Mouse (Mus musculus): Measurements from ENCODE around the gene Olfr729. TPM values are rescaled to one million over a fixed set of nuclear protein-coding genes. Genes with fewer than 3 reads are reported as not detected.

Gene Olfr729
- not detected in 2 replicates for polyA plus RNA-seq (2012; rRNA removed)

- Histone ChIP-seq H3K4me3 (replicated peaks; ENCODE audit: insufficient read depth, low read depth, low read length) (no peak within 1 kb of the TSS), H3K4me1 (ENCODE audit: control insufficient read depth, insufficient read depth, low read length) (no peaks in the 10 kb centered on the region), H3K27me3 (ENCODE audit: control insufficient read depth, insufficient read depth, low read length) (no peaks in the 10 kb centered on the region), H3K27ac (ENCODE audit: insufficient read depth, low read length) (no peak within 1 kb of the TSS)
- no peak for TF ChIP-seq POLR2A (IDR thresholded peaks at IDR 0.05; ENCODE audit: borderline replicate concordance, insufficient read depth, low read length)
- no peak for TF ChIP-seq CTCF (IDR thresholded peaks at IDR 0.05; ENCODE audit: borderline replicate concordance, insufficient read depth, low read depth, low read length)
- DNase-seq, result no peak
Observed at GRCm38 (mm10) chr14:50152810-50153209, at the start of gene Olfr729. TSS of gene Olfr729 (minus strand) at chr14:50152910.

- no peak for DNase-seq
- no peak within 1 kb of the TSS for H3K4me3 ChIP-seq (replicated peaks; ENCODE audit: insufficient read depth, low read depth, low read length)
- no peak for TF ChIP-seq POLR2A (IDR thresholded peaks at IDR 0.05; ENCODE audit: borderline replicate concordance, insufficient read depth, low read length)
- H3K27ac ChIP-seq (ENCODE audit: insufficient read depth, low read length), result no peak within 1 kb of the TSS
- no peaks in the 10 kb centered on the region for H3K4me1 ChIP-seq (ENCODE audit: control insufficient read depth, insufficient read depth, low read length)
- 65% methylated on average over 1 of the region's 1 CpGs for WGBS
- H3K27me3 ChIP-seq (ENCODE audit: control insufficient read depth, insufficient read depth, low read length), result no peaks in the 10 kb centered on the region
Observed at GRCm38 (mm10) chr14:50188098-50188497, 35.4 kb upstream of the Olfr729 start, which contains the start of gene Olfr730. TSS of gene Olfr730 (minus strand) at chr14:50188198.

GRCm38 (mm10) chr14:50142580-50142979 is 10.1 kb downstream of the Olfr729 start, which contains the start of gene Olfr728:
TSS of gene Olfr728 (minus strand) at chr14:50142680.
- Histone ChIP-seq H3K27me3 (ENCODE audit: control insufficient read depth, insufficient read depth, low read length) (no peaks in the 10 kb centered on the region), H3K4me3 (replicated peaks; ENCODE audit: insufficient read depth, low read depth, low read length) (no peak within 1 kb of the TSS), H3K27ac (ENCODE audit: insufficient read depth, low read length) (no peak within 1 kb of the TSS), H3K4me1 (ENCODE audit: control insufficient read depth, insufficient read depth, low read length) (no peaks in the 10 kb centered on the region)
- TF ChIP-seq CTCF (IDR thresholded peaks at IDR 0.05; ENCODE audit: borderline replicate concordance, insufficient read depth, low read depth, low read length) (no peak), POLR2A (IDR thresholded peaks at IDR 0.05; ENCODE audit: borderline replicate concordance, insufficient read depth, low read length) (no peak)
- WGBS, result 90% methylated on average over 5 of the region's 5 CpGs
- DNase-seq, result no peak

DNA sequence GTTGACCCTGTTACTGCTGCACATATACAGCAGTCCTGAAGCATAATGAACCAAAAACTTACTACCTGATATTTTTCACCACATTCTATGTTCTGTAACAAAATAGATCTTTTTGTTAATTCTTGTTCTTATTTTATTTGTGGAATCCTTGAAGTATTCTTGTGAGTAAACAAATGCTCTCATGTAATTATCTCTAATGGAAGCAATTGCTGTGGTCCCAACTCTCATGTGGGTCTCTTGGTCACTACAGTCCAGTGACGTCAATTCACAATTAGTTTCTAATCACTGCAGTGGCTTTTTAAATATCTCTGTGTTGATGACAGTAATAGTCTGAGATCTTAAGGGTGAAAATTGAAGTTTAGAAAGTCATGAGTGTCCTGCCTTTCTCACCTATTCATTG is 29.8 kb downstream of the Olfr729 start, which contains the start of gene Olfr727:
TSS of gene Olfr727 (plus strand) at position 301 of the 400 bp plus-strand sequence.
- WGBS, result 91% methylated on average over 1 of the region's 1 CpGs
- no peak within 1 kb of the TSS for H3K4me3 ChIP-seq (replicated peaks; ENCODE audit: insufficient read depth, low read depth, low read length)

More for the DNA sequence above, 29.8 kb downstream of the Olfr729 start, which contains the start of gene Olfr727:
- no peak for DNase-seq
- no peak within 1 kb of the TSS for H3K27ac ChIP-seq (ENCODE audit: insufficient read depth, low read length)
- no peak for TF ChIP-seq CTCF (IDR thresholded peaks at IDR 0.05; ENCODE audit: borderline replicate concordance, insufficient read depth, low read depth, low read length)
- TF ChIP-seq POLR2A (IDR thresholded peaks at IDR 0.05; ENCODE audit: borderline replicate concordance, insufficient read depth, low read length), result no peak
- no peaks in the 10 kb centered on the region for H3K27me3 ChIP-seq (ENCODE audit: control insufficient read depth, insufficient read depth, low read length)
- H3K4me1 ChIP-seq (ENCODE audit: control insufficient read depth, insufficient read depth, low read length), result no peaks in the 10 kb centered on the region

Other genes starting within 250 kb of the Olfr729 start
- not detected in 2 replicates for gene Olfr723, start 221.1 kb downstream of the Olfr729 start, polyA plus RNA-seq (2012; rRNA removed)
- not detected in 2 replicates for gene Olfr724, start 189.6 kb downstream of the Olfr729 start, polyA plus RNA-seq (2012; rRNA removed)
- gene Olfr725, start 112.5 kb downstream of the Olfr729 start, polyA plus RNA-seq (2012; rRNA removed), result not detected in 2 replicates
- not detected in 2 replicates for gene Olfr726, start 62.0 kb downstream of the Olfr729 start, polyA plus RNA-seq (2012; rRNA removed)
- gene Olfr727, start 29.7 kb downstream of the Olfr729 start, polyA plus RNA-seq (2012; rRNA removed), result not detected in 2 replicates
- not detected in 2 replicates for gene Olfr728, start 10.2 kb downstream of the Olfr729 start, polyA plus RNA-seq (2012; rRNA removed)
- not detected in 2 replicates for gene Olfr730, start 35.3 kb upstream of the Olfr729 start, polyA plus RNA-seq (2012; rRNA removed)
- not detected in 2 replicates for gene Olfr731, start 89.0 kb upstream of the Olfr729 start, polyA plus RNA-seq (2012; rRNA removed)
- not detected in 2 replicates for gene Olfr732, start 131.3 kb upstream of the Olfr729 start, polyA plus RNA-seq (2012; rRNA removed)
- not detected in 2 replicates for gene Olfr733, start 148.6 kb upstream of the Olfr729 start, polyA plus RNA-seq (2012; rRNA removed)
- gene Olfr734, start 173.9 kb upstream of the Olfr729 start, polyA plus RNA-seq (2012; rRNA removed), result not detected in 2 replicates
- not detected in 2 replicates for gene Olfr735, start 196.0 kb upstream of the Olfr729 start, polyA plus RNA-seq (2012; rRNA removed)
- gene Tlr11, start 205.0 kb upstream of the Olfr729 start, polyA plus RNA-seq (2012; rRNA removed), result not detected in 2 replicates
- gene Olfr736, start 228.3 kb upstream of the Olfr729 start, polyA plus RNA-seq (2012; rRNA removed), result not detected in 2 replicates

Measured in cerebellum, adult 2 months (tissue).